Mouse (Mus musculus): ENCODE results near the gene Ski.

Ski gene

GRCm38 (mm10) chr4:155129996-155130395 lies 92.4 kb downstream of the Ski start:
- DNase-seq (ENCODE audit: low spot score), result peak; percentile 65

GRCm38 (mm10) chr4:155129132-155129917 lies 93.1 kb downstream of the Ski start:
- DNase-seq (ENCODE audit: low spot score), result no peak

GRCm38 (mm10) chr4:155128411-155128810 lies 94.0 kb downstream of the Ski start:
- DNase-seq (ENCODE audit: low spot score), result no peak

- DNase-seq (ENCODE audit: low spot score), result no peak
Observed at GRCm38 (mm10) chr4:155126602-155127372, 95.6 kb downstream of the Ski start.

GRCm38 (mm10) chr4:155126194-155126593 lies 96.2 kb downstream of the Ski start:
- DNase-seq (ENCODE audit: low spot score), result no peak

GRCm38 (mm10) chr4:155125310-155125709 lies 97.1 kb downstream of the Ski start:
- DNase-seq (ENCODE audit: low spot score), result no peak

GRCm38 (mm10) chr4:155123868-155124534 lies 98.4 kb downstream of the Ski start:
- DNase-seq (ENCODE audit: low spot score), result no peak

- DNase-seq (ENCODE audit: low spot score), result peak; percentile 59
Observed at GRCm38 (mm10) chr4:155122444-155123040, 99.8 kb downstream of the Ski start.

GRCm38 (mm10) chr4:155121915-155122443 lies 100.4 kb downstream of the Ski start:
- DNase-seq (ENCODE audit: low spot score), result no peak

- no peak for DNase-seq (ENCODE audit: low spot score)
Observed at GRCm38 (mm10) chr4:155121222-155121621, 101.2 kb downstream of the Ski start.

GRCm38 (mm10) chr4:155120583-155120982 lies 101.8 kb downstream of the Ski start:
- no peak for DNase-seq (ENCODE audit: low spot score)

- no peak for DNase-seq (ENCODE audit: low spot score)
Observed at GRCm38 (mm10) chr4:155120038-155120437, 102.4 kb downstream of the Ski start.

- no peak for DNase-seq (ENCODE audit: low spot score)
Observed at GRCm38 (mm10) chr4:155118278-155118677, 104.1 kb downstream of the Ski start.

GRCm38 (mm10) chr4:155117396-155117978 lies 104.9 kb downstream of the Ski start:
- no peak for DNase-seq (ENCODE audit: low spot score)

GRCm38 (mm10) chr4:155116607-155117006 lies 105.8 kb downstream of the Ski start:
- no peak for DNase-seq (ENCODE audit: low spot score)

GRCm38 (mm10) chr4:155113766-155114410 lies 108.5 kb downstream of the Ski start:
- DNase-seq (ENCODE audit: low spot score), result no peak

- no peak for DNase-seq (ENCODE audit: low spot score)
Observed at GRCm38 (mm10) chr4:155109471-155109870, 112.9 kb downstream of the Ski start.

GRCm38 (mm10) chr4:155107886-155108285 lies 114.5 kb downstream of the Ski start:
- DNase-seq (ENCODE audit: low spot score), result no peak
